Mouse (Mus musculus) erythroblast, embryonic 14.5 days (primary cell): ENCODE results near the gene Rer1. TPM values are rescaled to one million over a fixed set of nuclear protein-coding genes. Genes with fewer than 3 reads are reported as not detected.

Source experiments
- H3K27me3 ChIP-seq: 2 replicates; pipeline ENCODE4 v1.6.1; 2012; ENCODE audit warnings: inconsistent platforms; ENCODE audit not compliant: control insufficient read depth
- H3K36me3 ChIP-seq: 2 replicates; pipeline ENCODE4 v1.6.1; 2012; ENCODE audit warnings: mild to moderate bottlenecking, inconsistent platforms; ENCODE audit not compliant: control insufficient read depth
- H3K4me1 ChIP-seq: 2 replicates; pipeline ENCODE4 v1.6.1; 2012; ENCODE audit warnings: inconsistent platforms; ENCODE audit not compliant: control insufficient read depth
- H3K4me3 ChIP-seq: replicated peaks from 2 replicates; pipeline ENCODE3; 2012; ENCODE audit warnings: moderate library complexity, mild to moderate bottlenecking, inconsistent platforms
- H3K9me3 ChIP-seq: 2 replicates; pipeline ENCODE4 v1.6.1; 2012; ENCODE audit warnings: low read length, inconsistent platforms, mixed read lengths; ENCODE audit not compliant: control insufficient read depth
- GATA1 ChIP-seq: IDR thresholded peaks from 2 replicates; pipeline ENCODE4 v1.6.1; 2012; ENCODE audit warnings: low read length, inconsistent platforms, mixed read lengths
- TAL1 ChIP-seq: IDR thresholded peaks from 3 replicates; pipeline ENCODE4 v1.6.1; 2012; ENCODE audit warnings: low read length, inconsistent platforms, mixed read lengths
- polyA plus RNA-seq: library from polyadenylated mRNA; stranded (reverse); fragments of >175 nt; gene quantifications from 2 replicates; pipeline ENCODE4 v1.2.3, GENCODE M21; 2012

The Rer1 gene
- polyA plus RNA-seq, 1 experiment, result 3.5 TPM

DNA sequence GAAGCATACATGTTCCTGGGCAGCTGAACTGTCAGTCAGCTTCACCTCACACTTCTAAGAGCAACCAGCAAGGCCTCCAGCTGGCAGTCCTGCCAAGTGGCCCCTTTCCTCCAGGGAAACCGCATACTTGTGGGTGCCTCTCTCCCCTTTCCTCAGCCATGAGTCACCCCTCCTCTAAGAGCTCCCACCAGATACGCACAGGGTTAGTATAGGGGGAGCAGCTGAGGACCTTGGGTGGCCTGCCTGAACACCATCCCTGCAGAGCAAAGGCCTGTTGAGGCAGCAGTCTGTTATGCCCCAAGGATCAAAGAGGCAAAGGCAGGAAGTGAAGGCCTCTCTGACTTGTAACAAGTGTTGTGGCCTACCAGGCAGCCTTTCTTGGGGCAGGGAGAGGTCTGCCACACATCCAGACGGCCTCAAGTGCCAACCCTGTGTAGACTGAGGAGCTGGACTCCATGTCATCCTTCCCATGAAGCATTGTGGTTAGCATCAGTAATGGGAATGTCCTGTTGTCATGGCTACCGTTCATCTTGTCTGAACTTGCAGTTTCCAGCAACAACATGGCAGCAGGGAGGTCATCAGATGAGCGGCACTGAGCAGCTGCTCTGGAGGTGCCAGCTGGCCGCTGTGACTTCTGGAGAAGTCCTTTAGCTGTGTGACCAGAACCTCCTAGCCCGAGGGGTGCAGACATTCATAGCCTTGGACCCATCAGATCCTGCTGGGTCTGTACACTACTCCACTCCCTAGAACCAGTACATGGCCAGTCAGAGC is 40.6 kb upstream of the Rer1 start:
- Histone ChIP-seq H3K4me3 (no peak overlapping the region), H3K4me1 (peaks cover 25% of the 10 kb centered on the region)

DNA sequence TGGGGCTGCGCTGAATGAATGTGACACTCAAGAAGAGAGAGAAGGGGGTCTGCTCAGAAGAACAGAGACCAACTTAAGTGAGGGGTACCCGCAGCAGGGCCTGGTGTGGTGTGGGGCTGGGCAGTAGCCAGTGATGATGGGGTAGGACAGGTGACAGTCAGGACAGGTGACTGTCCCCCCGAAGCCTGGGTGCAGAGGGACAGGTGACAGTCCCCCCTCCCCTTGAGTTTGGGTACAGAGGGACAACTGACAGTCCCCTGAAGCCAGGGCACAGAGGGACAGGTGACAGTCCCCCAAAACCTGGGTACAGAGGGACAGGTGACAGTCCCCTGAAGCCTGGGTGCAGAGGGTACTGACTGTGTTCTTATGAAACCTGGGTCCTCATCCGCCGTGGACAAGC is 40.0 kb upstream of the Rer1 start:
- H3K9me3 ChIP-seq, result no peaks in the 10 kb centered on the region
- H3K36me3 ChIP-seq, result no peaks in the 10 kb centered on the region
- TF ChIP-seq TAL1 (no peak), GATA1 (no peak)
- H3K4me3 ChIP-seq, result no peak overlapping the region
- H3K4me1 ChIP-seq, result peaks cover 28% of the 10 kb centered on the region
- no peaks in the 10 kb centered on the region for H3K27me3 ChIP-seq

More for the DNA sequence above, 40.6 kb upstream of the Rer1 start:
- H3K27me3 ChIP-seq, result no peaks in the 10 kb centered on the region
- no peak for TF ChIP-seq GATA1
- TF ChIP-seq TAL1, result no peak
- H3K36me3 ChIP-seq, result no peaks in the 10 kb centered on the region
- no peaks in the 10 kb centered on the region for H3K9me3 ChIP-seq

DNA sequence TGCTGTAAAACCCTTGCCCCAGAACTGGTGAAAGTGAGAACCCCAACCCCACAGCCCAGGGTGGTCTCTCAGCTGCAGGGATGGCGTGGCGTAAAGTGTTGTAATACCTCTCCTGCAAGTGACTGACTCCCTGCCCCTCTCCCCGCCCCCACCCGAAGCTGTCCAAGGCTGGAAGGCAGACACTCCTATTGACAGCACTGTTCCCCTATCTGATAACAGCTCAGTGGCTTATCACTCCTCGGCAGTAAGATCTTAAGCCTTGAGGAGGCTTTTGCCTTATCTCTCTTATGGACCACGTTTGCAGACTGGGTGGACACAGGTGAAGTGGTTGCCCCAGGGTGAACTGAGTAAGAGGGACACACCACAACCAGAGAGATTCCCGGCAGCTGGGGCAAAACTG is 39.1 kb upstream of the Rer1 start:
- Histone ChIP-seq H3K9me3 (no peaks in the 10 kb centered on the region), H3K4me3 (no peak overlapping the region), H3K27me3 (no peaks in the 10 kb centered on the region), H3K4me1 (peaks cover 37% of the 10 kb centered on the region), H3K36me3 (no peaks in the 10 kb centered on the region)
- TF ChIP-seq GATA1 (no peak), TAL1 (no peak)

DNA sequence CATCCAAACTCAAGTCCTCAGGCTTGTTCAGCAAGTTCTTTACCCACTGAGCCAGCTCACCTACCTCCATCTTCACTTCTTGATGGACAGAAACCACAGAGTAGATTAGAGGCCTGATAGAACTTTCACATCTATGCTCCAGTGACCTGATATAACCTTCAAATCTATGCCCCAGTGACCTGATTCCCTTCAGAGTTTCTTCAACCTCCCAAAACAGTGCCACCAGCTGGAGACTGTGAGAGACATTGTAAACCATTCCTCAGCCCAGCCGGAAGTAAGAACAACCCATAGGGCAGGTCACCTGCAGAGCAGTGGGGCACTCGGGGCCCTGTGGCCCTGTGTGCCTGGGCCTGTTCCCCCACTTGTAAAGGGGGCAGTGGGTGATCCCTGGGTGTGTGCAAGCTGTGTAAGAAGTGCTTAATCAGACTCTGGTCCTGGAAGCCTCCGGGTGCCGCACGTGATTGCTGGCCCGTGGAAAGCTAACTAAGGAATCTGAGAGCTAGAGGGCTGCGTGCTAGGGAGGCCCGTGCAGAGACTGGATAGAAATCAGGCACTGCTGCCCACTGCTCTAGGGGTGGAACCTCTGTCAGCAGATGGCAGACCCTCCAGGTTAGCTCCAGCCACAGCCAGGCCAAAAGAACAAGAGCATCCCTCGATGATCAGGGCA is 37.8 kb upstream of the Rer1 start:
- TF ChIP-seq GATA1, result no peak
- no peak for TF ChIP-seq TAL1
- Histone ChIP-seq H3K4me1 (peaks cover 43% of the 10 kb centered on the region), H3K27me3 (no peaks in the 10 kb centered on the region), H3K36me3 (no peaks in the 10 kb centered on the region), H3K9me3 (no peaks in the 10 kb centered on the region), H3K4me3 (no peak overlapping the region)

DNA sequence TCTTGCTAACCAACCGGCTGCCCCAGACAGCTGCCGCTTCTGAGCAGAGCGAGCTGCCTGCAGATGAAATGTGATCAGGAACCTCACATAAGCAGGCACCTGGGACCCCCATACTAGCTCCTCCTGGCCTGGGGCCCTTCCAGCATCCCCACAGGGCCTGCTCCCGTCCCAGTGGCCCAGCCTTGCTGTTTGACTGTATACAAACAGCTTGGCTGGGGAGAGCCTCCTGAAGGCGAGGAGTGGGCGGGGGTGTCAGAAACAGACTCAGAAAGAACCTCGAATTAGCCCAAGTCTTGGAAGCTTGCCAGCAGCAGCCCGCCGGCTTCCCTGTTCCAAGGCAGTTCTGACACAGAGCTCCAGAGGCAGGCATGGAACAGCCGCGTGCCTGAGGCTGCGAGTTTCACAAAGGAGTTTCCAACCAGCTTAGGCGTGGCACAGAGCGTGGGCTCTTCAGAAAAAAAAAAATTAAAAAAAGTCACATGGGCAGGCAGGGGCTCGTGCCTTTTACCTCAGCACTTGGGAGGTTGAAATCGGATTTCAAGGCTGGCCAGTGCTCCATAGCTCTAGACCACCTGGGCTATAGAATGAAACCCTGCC is 36.4 kb upstream of the Rer1 start:
- H3K27me3 ChIP-seq, result no peaks in the 10 kb centered on the region
- no peaks in the 10 kb centered on the region for H3K9me3 ChIP-seq
- H3K36me3 ChIP-seq, result no peaks in the 10 kb centered on the region
- TF ChIP-seq TAL1 (no peak), GATA1 (no peak)
- H3K4me3 ChIP-seq, result no peak overlapping the region
- H3K4me1 ChIP-seq, result peaks cover 53% of the 10 kb centered on the region

DNA sequence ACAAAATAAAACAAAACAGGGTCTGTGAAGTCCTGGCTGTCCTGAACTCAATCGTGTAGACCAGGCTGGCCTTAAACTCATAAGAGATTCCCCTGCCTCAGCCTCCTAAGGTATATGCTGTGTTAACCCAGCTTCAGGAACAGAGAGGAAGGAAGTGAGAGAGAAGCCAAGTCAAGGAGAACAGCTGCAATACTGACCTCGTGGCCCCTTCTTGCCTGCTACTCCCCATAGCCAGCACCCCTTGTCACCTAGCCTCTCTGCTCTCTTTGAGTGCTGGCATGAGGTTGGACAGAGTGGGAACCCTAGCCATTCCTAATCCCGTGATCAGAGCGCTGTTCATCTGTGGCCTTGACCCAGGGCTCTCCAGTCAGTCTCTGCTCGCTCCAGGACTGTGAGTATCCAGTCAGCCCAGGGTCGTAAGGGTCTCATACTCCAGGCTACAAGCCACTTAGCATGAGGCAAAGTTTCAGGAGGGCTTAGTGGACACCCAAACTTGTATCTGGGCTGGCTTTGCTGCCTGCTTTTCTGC is 35.8 kb upstream of the Rer1 start:
- Histone ChIP-seq H3K4me3 (no peak overlapping the region), H3K4me1 (peaks cover 59% of the 10 kb centered on the region), H3K27me3 (no peaks in the 10 kb centered on the region), H3K36me3 (no peaks in the 10 kb centered on the region), H3K9me3 (no peaks in the 10 kb centered on the region)
- no peak for TF ChIP-seq TAL1
- no peak for TF ChIP-seq GATA1

DNA sequence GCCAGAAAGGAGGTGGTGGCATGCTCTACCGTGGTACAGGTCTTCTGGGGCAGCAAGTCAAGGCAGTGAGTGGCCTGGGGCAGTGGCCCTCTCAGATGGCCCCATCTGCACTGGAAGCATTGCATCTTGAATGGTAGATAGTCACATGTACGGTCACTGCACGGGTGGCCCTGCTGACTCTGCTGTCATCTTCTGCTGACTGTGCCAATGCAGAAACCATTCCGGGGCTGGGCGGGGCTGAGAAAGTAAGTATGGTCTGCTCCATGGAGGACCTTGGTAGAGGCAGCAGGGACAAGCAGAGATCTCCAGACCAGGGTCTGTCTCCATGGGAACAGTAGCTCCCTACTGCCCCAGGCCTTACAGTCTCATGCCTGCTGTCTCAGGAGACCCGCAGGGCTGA is 35.0 kb upstream of the Rer1 start:
- no peaks in the 10 kb centered on the region for H3K36me3 ChIP-seq
- no peak overlapping the region for H3K4me3 ChIP-seq
- H3K4me1 ChIP-seq, result peaks cover 66% of the 10 kb centered on the region
- TF ChIP-seq TAL1 (no peak), GATA1 (no peak)
- no peaks in the 10 kb centered on the region for H3K9me3 ChIP-seq
- no peaks in the 10 kb centered on the region for H3K27me3 ChIP-seq

DNA sequence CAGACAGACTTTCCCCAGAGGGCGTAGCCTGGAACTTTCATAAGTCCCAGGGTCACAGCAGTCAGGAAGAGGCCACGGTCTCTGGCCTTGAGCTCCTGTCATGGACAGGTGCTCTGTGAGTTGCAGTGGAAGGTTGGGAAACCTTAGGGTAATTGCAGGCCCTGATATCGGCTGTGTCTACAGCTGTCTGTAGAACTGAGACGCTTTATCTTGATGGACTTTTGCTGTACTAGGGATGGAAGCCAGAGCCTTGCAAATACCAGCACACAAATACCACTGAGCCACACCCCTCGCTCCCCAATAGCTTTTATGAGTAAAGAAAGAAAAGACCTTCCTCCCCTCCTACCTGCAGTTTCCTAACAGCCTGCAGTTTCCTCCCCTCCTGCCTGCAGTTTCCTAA is 34.4 kb upstream of the Rer1 start:
- no peaks in the 10 kb centered on the region for H3K9me3 ChIP-seq
- no peaks in the 10 kb centered on the region for H3K36me3 ChIP-seq
- H3K4me3 ChIP-seq, result no peak overlapping the region
- TF ChIP-seq GATA1 (no peak), TAL1 (no peak)
- peaks cover 66% of the 10 kb centered on the region for H3K4me1 ChIP-seq
- no peaks in the 10 kb centered on the region for H3K27me3 ChIP-seq

DNA sequence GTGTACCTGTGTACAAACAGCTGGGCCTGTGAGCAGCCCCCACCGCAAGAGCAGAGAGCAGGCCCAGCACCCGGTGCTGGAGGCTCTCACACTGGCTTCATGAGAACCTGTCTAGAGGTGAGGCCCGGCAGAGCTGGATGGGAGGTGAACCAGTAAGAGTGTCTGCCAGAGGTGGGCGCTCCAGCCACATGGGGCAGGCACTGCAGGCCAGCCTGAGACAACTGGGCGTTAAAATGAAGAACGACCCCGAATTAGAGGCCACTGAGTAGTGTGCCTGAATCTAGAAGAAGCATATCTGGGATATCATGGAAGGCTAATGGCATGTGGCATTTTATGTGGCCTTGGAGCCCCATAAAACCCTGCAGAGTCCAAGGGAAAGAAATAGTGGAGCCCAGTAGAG is 33.9 kb upstream of the Rer1 start:
- H3K9me3 ChIP-seq, result no peaks in the 10 kb centered on the region
- TF ChIP-seq TAL1 (no peak), GATA1 (no peak)
- no peaks in the 10 kb centered on the region for H3K36me3 ChIP-seq
- no peaks in the 10 kb centered on the region for H3K27me3 ChIP-seq
- peaks cover 61% of the 10 kb centered on the region for H3K4me1 ChIP-seq
- H3K4me3 ChIP-seq, result no peak overlapping the region

DNA sequence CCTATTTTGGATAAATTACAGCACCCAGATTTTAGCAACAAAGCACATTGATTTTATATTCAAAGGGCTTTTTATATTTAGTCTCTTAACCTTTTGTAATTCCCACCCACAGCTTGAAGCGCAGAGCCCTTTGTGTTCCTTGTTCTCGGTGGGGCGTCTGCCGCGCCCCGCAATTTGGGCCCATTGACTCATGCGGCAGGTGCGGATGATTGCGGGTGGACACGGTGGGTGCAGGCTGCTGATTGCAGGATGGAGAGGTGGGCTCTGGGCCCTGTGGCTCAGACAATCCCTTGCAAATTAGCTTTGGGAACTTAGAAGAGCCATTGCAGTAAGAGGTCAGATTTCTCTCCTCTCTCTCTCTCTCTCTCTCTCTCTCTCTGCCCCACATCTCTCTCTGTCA is 32.1 kb upstream of the Rer1 start:
- no peaks in the 10 kb centered on the region for H3K9me3 ChIP-seq
- H3K4me1 ChIP-seq, result peaks cover 48% of the 10 kb centered on the region
- no peaks in the 10 kb centered on the region for H3K36me3 ChIP-seq
- H3K27me3 ChIP-seq, result no peaks in the 10 kb centered on the region
- no peak for TF ChIP-seq TAL1
- TF ChIP-seq GATA1, result no peak
- H3K4me3 ChIP-seq, result no peak overlapping the region
